Mouse (Mus musculus) bone marrow, adult 2 months (tissue): Measurements from ENCODE around the gene Klk9. TPM values are rescaled to one million over a fixed set of nuclear protein-coding genes. Genes with fewer than 3 reads are reported as not detected.

Experiments
- H3K27ac ChIP-seq: fragments of 200-500 bp; 2 replicates; pipeline ENCODE4 v1.5.1; 2012; ENCODE audit warnings: low read depth, mild to moderate bottlenecking, control low read depth, inconsistent platforms, low read length; ENCODE audit not compliant: control insufficient read depth, poor library complexity, insufficient read depth
- H3K4me1 ChIP-seq: fragments of 200-500 bp; 2 replicates; pipeline ENCODE4 v1.6.1; 2011; ENCODE audit warnings: low read length; ENCODE audit not compliant: control insufficient read depth, insufficient read depth
- H3K4me3 ChIP-seq: fragments of 200-500 bp; replicated peaks from 2 replicates; pipeline ENCODE3; 2011; ENCODE audit warnings: mild to moderate bottlenecking, low read depth, low read length, control low read depth; ENCODE audit not compliant: control insufficient read depth
- CTCF ChIP-seq: fragments of 200-500 bp; IDR thresholded peaks from 2 replicates; pipeline ENCODE4 v1.5.1; 2011; ENCODE audit warnings: low read length, control low read depth; ENCODE audit not compliant: control insufficient read depth, insufficient read depth
- POLR2A ChIP-seq: fragments of 200-500 bp; IDR thresholded peaks from 2 replicates; pipeline ENCODE4 v1.6.1; 2011; ENCODE audit warnings: low read depth, mild to moderate bottlenecking, control low read depth, low read length, borderline replicate concordance; ENCODE audit not compliant: control insufficient read depth
- WGBS: fragments of 180-500 bp; shearing (Covaris S2); methylation state at CpG from one replicate; pipeline ENCODE4 v1.1.7; 2018; 5-methylcytosine and 5-hydroxymethylcytosine counted together
- polyA plus RNA-seq: library from polyadenylated mRNA; stranded (reverse); fragments of >200 nt; gene quantifications from 2 replicates; pipeline ENCODE4 v1.2.4, GENCODE M21; 2011; ENCODE audit warnings: low replicate concordance; ENCODE audit not compliant: missing spikeins, insufficient read depth, insufficient read length

Klk9 gene
- polyA plus RNA-seq = not detected in 2 replicates

GRCm38 (mm10) chr7:43791591-43791990 lies at the start of gene Klk9:
Gene Klk9, plus strand, starts transcription at chr7:43791891.
- no peak for TF ChIP-seq POLR2A
- TF ChIP-seq CTCF = no peak
- no peak within 1 kb of the TSS for H3K27ac ChIP-seq
- no peak within 1 kb of the TSS for H3K4me3 ChIP-seq
- 66% methylated on average over 7 of the region's 7 CpGs for WGBS
- H3K4me1 ChIP-seq = no peaks in the 10 kb centered on the region; the same call in 1 of the 2 replicates

- H3K4me1 ChIP-seq = peaks cover 4% of the 10 kb centered on the region; the same call in 1 of the 2 replicates
- TF ChIP-seq CTCF (no peak), POLR2A (no peak)
- H3K27ac ChIP-seq = no peak overlapping the region
- 10% methylated on average over 1 of the region's 1 CpGs for WGBS
- no peak overlapping the region for H3K4me3 ChIP-seq
These were observed 43.9 kb upstream of the Klk9 start for GRCm38 (mm10) chr7:43747788-43748187.

- 30% methylated on average over 2 of the region's 2 CpGs for WGBS
- H3K4me3 ChIP-seq = no peak overlapping the region
- H3K4me1 ChIP-seq = peaks cover 4% of the 10 kb centered on the region; the same call in 1 of the 2 replicates
- no peak for TF ChIP-seq CTCF
- no peak for TF ChIP-seq POLR2A
- H3K27ac ChIP-seq = no peak overlapping the region
These were observed 38.9 kb upstream of the Klk9 start for GRCm38 (mm10) chr7:43752806-43753205.

- 63% methylated on average over 8 of the region's 8 CpGs for WGBS
- Histone ChIP-seq H3K4me1 (no peaks in the 10 kb centered on the region), H3K4me3 (no peak overlapping the region), H3K27ac (no peak overlapping the region)
- TF ChIP-seq POLR2A (no peak), CTCF (no peak)
These were observed 25.2 kb upstream of the Klk9 start for GRCm38 (mm10) chr7:43766484-43766883.

GRCm38 (mm10) chr7:43768597-43768996 lies 23.1 kb upstream of the Klk9 start, which contains the start of gene Klk12:
Gene Klk12, plus strand, starts transcription at chr7:43768897.
- WGBS = 67% methylated on average over 4 of the region's 4 CpGs
- Histone ChIP-seq H3K4me3 (no peak within 1 kb of the TSS), H3K27ac (no peak within 1 kb of the TSS), H3K4me1 (no peaks in the 10 kb centered on the region)
- no peak for TF ChIP-seq POLR2A
- no peak for TF ChIP-seq CTCF

GRCm38 (mm10) chr7:43769636-43770035 lies 22.1 kb upstream of the Klk9 start:
- no peaks in the 10 kb centered on the region for H3K4me1 ChIP-seq
- H3K4me3 ChIP-seq = no peak overlapping the region
- 84% methylated on average over 8 of the region's 8 CpGs for WGBS
- no peak overlapping the region for H3K27ac ChIP-seq
- no peak for TF ChIP-seq POLR2A
- TF ChIP-seq CTCF = no peak

GRCm38 (mm10) chr7:43770701-43771100 lies 21.0 kb upstream of the Klk9 start:
- TF ChIP-seq CTCF = no peak
- no peak for TF ChIP-seq POLR2A
- WGBS = 92% methylated on average over 10 of the region's 10 CpGs
- no peaks in the 10 kb centered on the region for H3K4me1 ChIP-seq
- H3K4me3 ChIP-seq = no peak overlapping the region
- no peak overlapping the region for H3K27ac ChIP-seq

- H3K4me1 ChIP-seq = no peaks in the 10 kb centered on the region
- H3K27ac ChIP-seq = no peak overlapping the region
- WGBS = 90% methylated on average over 6 of the region's 6 CpGs
- no peak for TF ChIP-seq POLR2A
- TF ChIP-seq CTCF = no peak
- no peak overlapping the region for H3K4me3 ChIP-seq
These were observed 19.8 kb upstream of the Klk9 start for GRCm38 (mm10) chr7:43771916-43772315.

GRCm38 (mm10) chr7:43772901-43773300 lies 18.8 kb upstream of the Klk9 start:
- 71% methylated on average over 3 of the region's 3 CpGs for WGBS
- Histone ChIP-seq H3K27ac (no peak overlapping the region), H3K4me3 (no peak overlapping the region), H3K4me1 (no peaks in the 10 kb centered on the region)
- no peak for TF ChIP-seq POLR2A
- no peak for TF ChIP-seq CTCF
